Mouse (Mus musculus) heart, embryonic 12.5 days (tissue): ENCODE measurements around the gene Tmem97. TPM values are rescaled to one million over a fixed set of nuclear protein-coding genes. Genes with fewer than 3 reads are reported as not detected.
"Not testable (repeated sequence)": the region's sequence is repeated elsewhere in the genome, so short reads cannot be mapped to it uniquely, and the experiment has no call there.

ENCODE experiments used
- ATAC-seq: fragments of 200-750 bp; cut with Nextera tagmentation; 2 replicates; pipeline ENCODE4 v1.8.0; 2017; ENCODE audit warnings: moderate TSS enrichment, moderate library complexity; ENCODE audit not compliant: insufficient number of reproducible peaks, low FRiP score
- H3K27ac ChIP-seq: fragments of 300-500 bp; sonication (generic); 2 replicates; pipeline ENCODE4 v1.5.1; 2016; ENCODE audit warnings: mild to moderate bottlenecking, moderate library complexity; ENCODE audit not compliant: poor library complexity, severe bottlenecking
- H3K27me3 ChIP-seq: fragments of 300-500 bp; sonication (generic); replicated peaks from 2 replicates; pipeline ENCODE4 v1.6.1; 2016; ENCODE audit warnings: mild to moderate bottlenecking, moderate library complexity
- H3K36me3 ChIP-seq: fragments of 300-500 bp; sonication (generic); 2 replicates; pipeline ENCODE4 v1.6.1; 2016; ENCODE audit warnings: mild to moderate bottlenecking, moderate library complexity
- H3K4me1 ChIP-seq: fragments of 300-500 bp; sonication (generic); replicated peaks from 2 replicates; pipeline ENCODE4 v1.6.1; 2016; ENCODE audit warnings: mild to moderate bottlenecking
- H3K4me2 ChIP-seq: fragments of 300-500 bp; sonication (generic); 2 replicates; pipeline ENCODE4 v1.6.1; 2016; ENCODE audit warnings: mild to moderate bottlenecking, moderate library complexity
- H3K4me3 ChIP-seq: fragments of 300-500 bp; sonication (generic); 2 replicates; pipeline ENCODE4 v1.5.1; 2016; ENCODE audit warnings: mild to moderate bottlenecking
- H3K9ac ChIP-seq: fragments of 300-500 bp; sonication (generic); 2 replicates; pipeline ENCODE4 v1.6.1; 2016; ENCODE audit warnings: mild to moderate bottlenecking, moderate library complexity
- H3K9me3 ChIP-seq: fragments of 300-500 bp; sonication (generic); replicated peaks from 2 replicates; pipeline ENCODE4 v1.6.1; 2016; ENCODE audit warnings: mild to moderate bottlenecking, moderate library complexity
- WGBS: fragments of 180-500 bp; shearing (Covaris S2); methylation state at CpG from one replicate; pipeline ENCODE4 v1.1.7; 2016; 5-methylcytosine and 5-hydroxymethylcytosine counted together
- polyA plus RNA-seq: library from polyadenylated mRNA; unstranded; fragments of >200 nt; fragmentation: Nextera tagmentation; extraction: Ambion mirVana; gene quantifications from 2 replicates; pipeline ENCODE4 v1.2.1, GENCODE M21; 2016

The Tmem97 gene
- polyA plus RNA-seq: 58.4 and 65.9 TPM in 2 replicates

GRCm38 (mm10) chr11:78550168-78551058 lies at the start of gene Tmem97:
Gene Tmem97 (minus strand): TSS chr11:78550777.
- peaks cover 24% of the 10 kb centered on the region for H3K4me1 ChIP-seq
- ATAC-seq: peak; percentile 100
- no peaks in the 10 kb centered on the region for H3K27me3 ChIP-seq
- 0 out of 2 replicates have a peak, but pooled peaks cover 3% of the 10 kb centered on the region for H3K9me3 ChIP-seq
- peak within 1 kb of the TSS; percentile 73 for H3K9ac ChIP-seq
- peak within 1 kb of the TSS; percentile 74 for H3K4me2 ChIP-seq
- peaks cover 4% of the 10 kb centered on the region for H3K36me3 ChIP-seq
- WGBS: under 1% methylated on average over 60 of the region's 60 CpGs
- peak within 1 kb of the TSS; percentile 70 for H3K27ac ChIP-seq
- H3K4me3 ChIP-seq: peak within 1 kb of the TSS; percentile 59

- no peak for ATAC-seq
- H3K36me3 ChIP-seq: peaks cover 19% of the 10 kb centered on the region
- H3K4me2 ChIP-seq: no peak overlapping the region
- H3K9ac ChIP-seq: no peak overlapping the region
- peaks cover 5% of the 10 kb centered on the region for H3K4me1 ChIP-seq
- H3K27me3 ChIP-seq: no peaks in the 10 kb centered on the region
- H3K4me3 ChIP-seq: no peak overlapping the region
- 68% methylated on average over 4 of the region's 4 CpGs for WGBS
- no peaks in the 10 kb centered on the region for H3K9me3 ChIP-seq
- H3K27ac ChIP-seq: no peak overlapping the region
These were observed 49.5 kb upstream of the Tmem97 start for GRCm38 (mm10) chr11:78600051-78600450.

GRCm38 (mm10) chr11:78598763-78599415 lies 48.3 kb upstream of the Tmem97 start:
- no peak overlapping the region for H3K4me2 ChIP-seq
- H3K4me1 ChIP-seq: peaks cover 14% of the 10 kb centered on the region
- H3K36me3 ChIP-seq: peaks cover 14% of the 10 kb centered on the region; the same call in 1 of the 2 replicates
- ATAC-seq: no peak
- WGBS: 73% methylated on average over 3 of the region's 3 CpGs
- no peaks in the 10 kb centered on the region for H3K9me3 ChIP-seq
- no peaks in the 10 kb centered on the region for H3K27me3 ChIP-seq
- H3K9ac ChIP-seq: no peak overlapping the region
- no peak overlapping the region for H3K27ac ChIP-seq
- no peak overlapping the region for H3K4me3 ChIP-seq

- ATAC-seq: no peak
- Histone ChIP-seq H3K27me3 (no peaks in the 10 kb centered on the region), H3K27ac (no peak overlapping the region), H3K9ac (no peak overlapping the region), H3K4me2 (no peak overlapping the region), H3K4me1 (peaks cover 15% of the 10 kb centered on the region), H3K36me3 (peaks cover 6% of the 10 kb centered on the region; the same call in 1 of the 2 replicates), H3K4me3 (no peak overlapping the region), H3K9me3 (no peaks in the 10 kb centered on the region)
These were observed 46.2 kb upstream of the Tmem97 start for GRCm38 (mm10) chr11:78596750-78597149.

- WGBS: 74% methylated on average over 2 of the region's 2 CpGs
- ATAC-seq: no peak
These were observed 45.2 kb upstream of the Tmem97 start for GRCm38 (mm10) chr11:78595773-78596172.

GRCm38 (mm10) chr11:78594271-78594964 lies 43.8 kb upstream of the Tmem97 start:
- Histone ChIP-seq H3K36me3 (peaks cover 12% of the 10 kb centered on the region; the same call in 1 of the 2 replicates), H3K9me3 (no peaks in the 10 kb centered on the region), H3K4me2 (no peak overlapping the region), H3K4me3 (no peak overlapping the region), H3K27ac (no peak overlapping the region), H3K27me3 (no peaks in the 10 kb centered on the region), H3K4me1 (peaks cover 15% of the 10 kb centered on the region), H3K9ac (no peak overlapping the region)
- 50% methylated on average over 6 of the region's 6 CpGs for WGBS
- no peak for ATAC-seq

More at GRCm38 (mm10) chr11:78595773-78596172, 45.2 kb upstream of the Tmem97 start:
- Histone ChIP-seq H3K36me3 (peaks cover 6% of the 10 kb centered on the region; the same call in 1 of the 2 replicates), H3K27ac (no peak overlapping the region), H3K9me3 (no peaks in the 10 kb centered on the region), H3K27me3 (no peaks in the 10 kb centered on the region), H3K4me2 (no peak overlapping the region), H3K4me3 (no peak overlapping the region), H3K9ac (no peak overlapping the region), H3K4me1 (peaks cover 15% of the 10 kb centered on the region)

- H3K27ac ChIP-seq, ATAC-seq, H3K9ac ChIP-seq, H3K4me2 ChIP-seq, H3K4me3 ChIP-seq, H3K27me3 ChIP-seq, H3K4me1 ChIP-seq, H3K9me3 ChIP-seq: not testable (repeated sequence)
- H3K36me3 ChIP-seq: peaks cover 38% of the 10 kb centered on the region
- WGBS: 91% methylated on average over 1 of the region's 1 CpGs
These were observed 37.1 kb upstream of the Tmem97 start for GRCm38 (mm10) chr11:78587677-78588076.

- Histone ChIP-seq H3K36me3 (peaks cover 52% of the 10 kb centered on the region), H3K4me2 (no peak overlapping the region), H3K4me1 (no peaks in the 10 kb centered on the region; the same call in 1 of the 2 replicates), H3K4me3 (no peak overlapping the region), H3K27me3 (no peaks in the 10 kb centered on the region), H3K27ac (no peak overlapping the region), H3K9me3 (peaks cover 5% of the 10 kb centered on the region; the same call in 1 of the 2 replicates), H3K9ac (no peak overlapping the region)
- no peak for ATAC-seq
These were observed 35.5 kb upstream of the Tmem97 start for GRCm38 (mm10) chr11:78586099-78586498.

- no peak overlapping the region for H3K4me3 ChIP-seq
- peaks cover 5% of the 10 kb centered on the region; the same call in 1 of the 2 replicates for H3K9me3 ChIP-seq
- no peaks in the 10 kb centered on the region for H3K27me3 ChIP-seq
- H3K36me3 ChIP-seq: peaks cover 61% of the 10 kb centered on the region
- H3K27ac ChIP-seq: no peak overlapping the region
- WGBS: 64% methylated on average over 6 of the region's 6 CpGs
- H3K9ac ChIP-seq: no peak overlapping the region
- ATAC-seq: no peak
- H3K4me2 ChIP-seq: no peak overlapping the region
- H3K4me1 ChIP-seq: no peaks in the 10 kb centered on the region
These were observed 32.3 kb upstream of the Tmem97 start for GRCm38 (mm10) chr11:78582848-78583247.

GRCm38 (mm10) chr11:78574975-78575374 lies 24.4 kb upstream of the Tmem97 start:
- no peak overlapping the region for H3K4me2 ChIP-seq
- H3K9me3 ChIP-seq: no peaks in the 10 kb centered on the region
- H3K9ac ChIP-seq: no peak overlapping the region
- H3K4me1 ChIP-seq: no peaks in the 10 kb centered on the region
- no peak overlapping the region for H3K4me3 ChIP-seq
- 37% methylated on average over 2 of the region's 2 CpGs for WGBS
- ATAC-seq: no peak
- no peak overlapping the region for H3K27ac ChIP-seq
- H3K27me3 ChIP-seq: no peaks in the 10 kb centered on the region
- peaks cover 68% of the 10 kb centered on the region for H3K36me3 ChIP-seq

- Histone ChIP-seq H3K27ac (no peak overlapping the region), H3K9ac (no peak overlapping the region), H3K4me1 (0 out of 2 replicates have a peak, but pooled peaks cover 4% of the 10 kb centered on the region), H3K4me2 (no peak overlapping the region), H3K9me3 (no peaks in the 10 kb centered on the region), H3K27me3 (no peaks in the 10 kb centered on the region), H3K36me3 (peaks cover 64% of the 10 kb centered on the region), H3K4me3 (no peak overlapping the region)
- 85% methylated on average over 3 of the region's 3 CpGs for WGBS
- ATAC-seq: no peak
These were observed 24.0 kb upstream of the Tmem97 start for GRCm38 (mm10) chr11:78574536-78574935.
